Mouse (Mus musculus): ENCODE data around the gene Zpbp2.

Gene Zpbp2

GRCm38 (mm10) chr11:98550975-98551828 is at the start of gene Zpbp2:
TSS of gene Zpbp2 (plus strand) at chr11:98551097.
- in situ Hi-C loops (cut with MboI, MseI): loop anchor here (5.0 kb wide), 1 partner anchor 36 kb away; the partner anchor contains the start of gene Ormdl3

GRCm38 (mm10) chr11:98504926-98505325 is 46.0 kb upstream of the Zpbp2 start:
- in situ Hi-C loops (cut with MboI, MseI): no loop called here

- in situ Hi-C loops (cut with MboI, MseI): no loop called here
These were observed 41.5 kb upstream of the Zpbp2 start for GRCm38 (mm10) chr11:98509434-98509833.

- in situ Hi-C loops (cut with MboI, MseI): no loop called here
These were observed 40.8 kb upstream of the Zpbp2 start for GRCm38 (mm10) chr11:98510125-98510524.

- in situ Hi-C loops (cut with MboI, MseI): no loop called here
These were observed 38.0 kb upstream of the Zpbp2 start for GRCm38 (mm10) chr11:98512881-98513280.

DNA sequence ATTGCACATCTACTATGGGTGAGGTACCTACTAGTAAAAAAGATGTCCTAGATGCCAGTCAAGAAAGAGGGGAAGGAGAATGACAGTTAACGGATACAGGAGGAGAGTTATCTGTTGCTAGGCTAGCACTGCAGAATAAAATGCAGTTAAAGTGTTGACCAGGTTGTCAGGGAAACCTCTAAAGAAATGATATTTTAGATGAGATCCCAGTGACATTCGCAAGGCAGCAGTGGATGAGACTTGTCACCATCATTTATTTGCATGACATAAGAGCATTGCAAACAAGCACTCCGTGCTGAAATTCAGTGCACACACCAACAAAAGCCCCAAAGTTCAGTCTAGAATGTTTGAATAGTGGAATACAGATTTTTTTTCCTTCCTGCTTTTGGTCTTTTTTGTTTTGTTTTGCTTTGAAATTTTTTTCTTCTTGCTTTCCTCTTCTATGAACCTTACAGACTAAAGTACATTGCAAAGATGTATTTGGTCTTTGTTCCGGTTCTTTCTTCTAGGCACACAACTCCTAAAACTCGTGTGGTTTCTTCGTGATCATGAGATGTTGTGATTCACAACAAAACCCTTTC is 37.5 kb upstream of the Zpbp2 start:
- in situ Hi-C loops (cut with MboI, MseI): no loop called here

DNA sequence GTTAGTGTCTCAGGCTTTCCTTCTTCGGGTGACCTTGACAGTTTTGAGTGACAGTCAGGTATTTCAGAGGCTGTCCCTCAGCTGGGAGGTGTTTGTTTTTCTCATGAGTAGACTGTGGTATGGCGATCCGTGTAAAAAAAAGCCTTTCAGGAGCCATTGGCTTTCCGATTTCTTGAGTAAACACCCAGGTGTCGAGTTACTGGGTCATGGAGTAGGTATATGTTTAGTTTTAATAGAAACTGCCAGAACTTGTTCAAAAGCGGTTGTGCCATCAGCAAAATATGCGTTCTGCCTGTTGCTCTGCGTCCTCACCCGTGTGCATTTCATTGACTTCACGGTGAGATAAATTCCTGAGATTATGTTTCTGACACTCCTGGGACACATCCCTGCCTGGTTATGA is 30.4 kb upstream of the Zpbp2 start:
- in situ Hi-C loops (cut with MboI, MseI): no loop called here

DNA sequence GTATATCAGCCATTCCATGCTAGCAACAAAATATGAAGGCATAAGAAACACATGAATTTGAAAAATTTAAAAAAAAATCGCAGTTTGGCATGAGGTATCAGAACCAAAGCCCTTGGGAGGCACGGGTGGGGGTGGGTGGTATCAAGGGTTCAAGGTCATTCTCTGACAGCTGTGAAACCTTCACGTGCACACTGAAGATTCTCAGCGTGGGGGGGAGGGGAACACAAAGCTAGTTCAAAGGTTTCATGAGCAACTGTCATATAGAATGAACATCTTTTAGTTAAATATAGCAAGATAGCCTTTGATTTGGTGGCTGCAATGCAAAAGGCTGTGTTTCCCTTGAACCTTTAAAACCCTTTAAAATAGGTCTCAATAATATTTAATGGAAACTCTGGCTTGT is 25.8 kb upstream of the Zpbp2 start:
- in situ Hi-C loops (cut with MboI, MseI): no loop called here

DNA sequence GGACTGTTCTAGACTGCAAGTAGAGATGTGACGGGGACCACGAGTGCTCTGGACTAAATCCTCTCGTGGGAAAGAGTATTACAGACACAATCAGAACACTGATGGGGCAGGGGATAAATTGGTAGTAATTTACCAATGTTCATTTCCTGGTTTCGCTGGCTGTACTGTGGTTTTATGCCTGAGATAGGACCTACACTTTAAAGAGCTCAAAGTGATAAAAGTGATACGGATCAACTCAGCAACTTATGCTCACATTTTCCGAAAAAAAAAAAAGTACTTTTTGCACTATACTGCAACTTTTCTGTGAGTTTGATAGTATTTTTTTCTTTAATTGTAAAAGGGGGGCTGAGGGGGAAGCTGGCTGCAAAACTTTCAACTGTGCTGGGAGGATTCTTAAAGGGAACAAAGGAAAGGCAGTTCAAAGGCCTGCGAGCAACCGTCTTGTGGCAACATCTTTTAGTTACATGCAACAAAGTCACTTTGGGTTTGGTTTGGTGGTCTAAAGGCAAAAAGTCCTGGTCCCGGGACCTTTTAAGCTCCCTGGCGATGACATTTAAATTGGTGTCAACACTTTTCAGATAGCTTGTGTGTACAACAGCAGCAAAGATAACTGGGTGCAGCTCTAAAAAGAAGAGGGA is 24.0 kb upstream of the Zpbp2 start:
- in situ Hi-C loops (cut with MboI, MseI): no loop called here

- in situ Hi-C loops (cut with MboI, MseI): no loop called here
These were observed 13.3 kb upstream of the Zpbp2 start for GRCm38 (mm10) chr11:98537480-98538034.

DNA sequence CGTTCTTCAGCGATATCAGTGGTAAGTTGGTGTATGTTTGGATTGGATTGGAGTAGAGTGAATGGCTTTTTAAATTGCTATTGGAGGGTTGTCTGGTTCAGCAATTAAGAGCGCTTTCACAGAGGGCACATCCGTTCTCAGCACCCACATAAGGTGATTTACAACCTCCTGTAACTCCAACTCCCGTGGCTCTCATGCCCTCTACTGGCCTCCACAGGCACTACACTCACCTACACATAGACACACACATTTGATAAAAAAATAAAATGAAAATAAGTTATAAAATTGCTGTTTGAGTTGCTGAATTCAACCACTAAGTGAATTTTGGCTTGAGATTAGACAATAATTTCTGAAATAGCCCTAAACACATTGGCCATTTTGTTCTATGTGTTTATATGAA is 10.6 kb upstream of the Zpbp2 start:
- in situ Hi-C loops (cut with MboI, MseI): no loop called here

DNA sequence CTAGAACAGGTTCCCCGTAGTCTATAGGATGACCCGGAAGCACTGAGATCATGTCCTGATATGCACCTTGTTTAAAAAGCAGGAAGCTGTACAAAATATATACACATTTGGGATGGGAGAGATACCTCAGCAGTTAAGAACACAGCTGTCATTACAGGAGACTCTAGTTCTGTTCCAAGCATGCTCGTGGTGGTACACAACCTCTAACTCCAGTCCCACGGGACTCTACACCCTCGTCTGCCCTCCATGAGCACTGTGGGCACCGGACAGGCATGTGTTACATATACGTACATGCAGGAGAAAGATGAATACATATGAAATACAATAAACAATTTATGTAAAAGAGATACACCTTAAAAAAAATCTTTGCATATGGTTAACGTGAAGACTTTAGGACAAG is 8.3 kb upstream of the Zpbp2 start:
- in situ Hi-C loops (cut with MboI, MseI): no loop called here

DNA sequence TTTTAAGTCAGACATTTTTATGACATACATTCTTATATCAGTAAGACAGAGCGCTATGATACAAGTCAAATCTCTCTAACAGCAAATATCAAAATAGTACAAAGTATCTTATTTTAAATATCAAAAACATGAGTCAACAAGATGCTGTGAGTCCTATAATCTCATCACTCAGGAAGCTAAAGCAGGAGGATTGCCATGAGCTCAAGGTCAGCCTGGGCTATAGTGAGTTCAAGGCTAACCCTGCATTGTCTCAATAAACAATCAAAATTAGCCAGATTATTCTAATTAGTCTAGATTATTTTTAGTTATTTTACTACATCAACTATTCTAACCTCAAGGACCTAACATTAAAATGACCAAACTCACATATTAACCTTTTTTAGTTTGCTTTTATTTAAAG is 7.5 kb upstream of the Zpbp2 start:
- in situ Hi-C loops (cut with MboI, MseI): no loop called here

DNA sequence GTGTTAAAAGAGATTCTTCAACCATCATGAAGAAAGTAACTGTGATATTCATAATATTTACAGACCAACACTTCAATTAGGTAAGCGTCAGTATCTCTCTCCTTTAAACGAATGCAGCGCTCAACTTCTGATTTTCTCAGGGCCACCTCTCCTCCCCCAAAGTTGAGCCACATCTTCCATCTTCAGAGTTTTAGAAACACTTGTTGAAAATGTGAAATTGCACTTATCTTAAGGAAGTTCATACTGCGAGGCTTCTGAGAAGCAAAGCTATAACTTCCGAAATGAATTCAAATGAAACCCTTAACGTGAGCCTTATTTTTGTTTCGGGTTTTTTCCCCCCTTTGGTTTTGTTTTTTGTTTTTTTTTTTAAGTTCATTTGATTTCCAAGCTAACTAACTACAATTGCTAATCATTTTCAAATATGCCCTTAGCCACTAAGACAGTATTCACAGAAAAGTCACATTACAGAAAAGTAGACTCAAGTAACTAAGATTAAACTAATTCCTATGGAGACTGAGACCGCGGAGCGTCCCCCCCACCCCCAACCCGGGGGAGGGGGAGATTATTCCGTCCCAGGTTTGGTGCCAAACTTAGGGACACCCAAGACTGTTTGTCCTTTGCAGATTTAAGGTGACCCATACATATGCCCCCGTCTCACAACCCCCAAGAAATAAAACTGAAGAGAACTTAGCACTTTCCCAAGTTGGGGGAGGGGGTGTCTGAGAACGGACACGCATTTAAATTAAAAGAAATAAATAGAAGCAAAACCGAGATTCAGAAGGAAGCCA is 5.8 kb upstream of the Zpbp2 start:
- in situ Hi-C loops (cut with MboI, MseI): no loop called here

GRCm38 (mm10) chr11:98545711-98546231 is 5.1 kb upstream of the Zpbp2 start, which contains the start of gene Ikzf3:
TSS of gene Ikzf3 (minus strand) at chr11:98546031.
- in situ Hi-C loops (cut with MboI, MseI): no loop called here

DNA sequence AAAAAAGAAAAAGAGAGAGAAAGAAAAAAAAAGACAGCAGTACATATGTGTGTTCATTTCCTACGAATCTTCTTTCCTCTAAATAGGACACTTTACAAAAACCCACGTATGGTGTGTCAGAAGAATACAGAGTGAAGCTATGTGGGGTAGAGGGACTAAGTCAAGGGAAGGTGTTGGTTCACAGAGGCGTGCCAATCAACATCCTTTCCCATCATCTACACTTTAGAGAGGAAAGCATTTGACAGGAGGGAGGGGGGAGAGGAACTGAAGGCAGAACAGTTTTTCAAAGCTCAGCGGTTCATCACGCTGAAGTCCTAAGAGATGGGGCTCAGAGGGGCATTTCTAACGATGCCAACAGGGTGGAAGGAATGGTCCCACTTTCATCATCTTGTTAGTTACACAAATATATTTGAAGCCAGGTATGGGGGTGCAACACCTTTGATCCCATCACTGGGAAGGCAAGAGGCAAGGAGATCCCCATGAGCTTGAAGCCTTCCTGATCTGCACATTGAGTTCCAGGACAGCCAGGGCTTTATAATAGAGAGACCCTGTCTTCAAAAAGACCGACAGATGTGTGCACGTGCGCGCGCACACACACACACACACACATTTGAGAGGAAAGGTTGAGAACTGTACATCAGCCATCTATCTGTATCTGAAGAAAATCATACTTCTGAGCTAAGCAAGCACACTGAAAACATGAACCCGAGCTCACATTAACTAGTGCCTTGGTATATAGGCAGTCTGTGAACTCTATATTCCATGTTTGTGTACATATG is 4.2 kb upstream of the Zpbp2 start:
- in situ Hi-C loops (cut with MboI, MseI): no loop called here

GRCm38 (mm10) chr11:98547308-98547693 is 3.6 kb upstream of the Zpbp2 start:
- in situ Hi-C loops (cut with MboI, MseI): no loop called here

DNA sequence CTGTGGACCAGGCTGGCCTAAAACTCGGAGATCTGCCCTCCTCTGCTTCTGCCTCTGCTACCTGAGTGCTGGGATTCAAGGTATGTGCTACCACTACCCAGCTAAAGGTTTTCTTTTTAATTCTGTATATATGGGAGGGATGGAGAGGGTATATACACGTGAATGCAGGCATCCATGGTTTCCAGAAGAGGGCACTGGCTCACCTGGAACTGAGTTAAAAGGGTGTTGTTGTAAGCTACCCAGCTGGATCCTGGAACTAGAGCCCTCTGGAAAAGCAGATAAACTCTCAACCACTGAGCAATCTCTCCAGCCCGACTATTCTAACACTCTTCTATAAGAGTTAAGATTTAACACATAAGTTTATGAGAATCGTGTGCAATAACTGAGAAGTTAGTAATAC is 1.5 kb upstream of the Zpbp2 start:
- in situ Hi-C loops (cut with MboI, MseI): no loop called here

- in situ Hi-C loops (cut with MboI, MseI): loop anchor here (5.0 kb wide), 1 partner anchor 37 kb away; the partner anchor contains the start of gene Ormdl3
These were observed 454 bp upstream of the Zpbp2 start for GRCm38 (mm10) chr11:98550311-98550974.

- in situ Hi-C loops (cut with MboI, MseI): loop anchor here (5.0 kb wide), 1 partner anchor 33 kb away; the partner anchor contains the start of gene Ormdl3
These were observed 3.1 kb downstream of the Zpbp2 start for GRCm38 (mm10) chr11:98553966-98554365.

Measured in T-helper 2 cell (primary cell).